Mouse (Mus musculus) C2C12 (cell line): ENCODE measurements around the gene Mepce.

Source experiments
- CEBPB ChIP-seq: IDR thresholded peaks from one replicate; pipeline ENCODE4 v1.6.1; 2011; ENCODE audit warnings: low read depth, mild to moderate bottlenecking, control low read depth, moderate library complexity
- CTCF ChIP-seq: IDR thresholded peaks from one replicate; pipeline ENCODE4 v1.5.1; 2011; ENCODE audit not compliant: control insufficient read depth, insufficient read depth, insufficient read length
- FOSL1 ChIP-seq: IDR thresholded peaks from one replicate; pipeline ENCODE4 v1.8.0; 2011; ENCODE audit warnings: mild to moderate bottlenecking, low read length; ENCODE audit not compliant: poor library complexity, insufficient read depth, severe bottlenecking
- MAX ChIP-seq: IDR thresholded peaks from one replicate; pipeline ENCODE4 v1.6.1; 2011; ENCODE audit warnings: mild to moderate bottlenecking, control low read depth
- MYOD1 ChIP-seq: IDR thresholded peaks from one replicate; pipeline ENCODE4 v1.6.1; 2011; ENCODE audit warnings: low read depth; ENCODE audit not compliant: control insufficient read depth, insufficient read length
- MYOG ChIP-seq: IDR thresholded peaks from one replicate; pipeline ENCODE4 v1.6.1; 2011; ENCODE audit not compliant: control insufficient read depth, insufficient read length; ENCODE audit errors: extremely low read depth
- USF1 ChIP-seq: IDR thresholded peaks from one replicate; pipeline ENCODE4 v1.6.1; 2011; ENCODE audit warnings: low read depth, mild to moderate bottlenecking, control low read depth, moderate library complexity

DNA sequence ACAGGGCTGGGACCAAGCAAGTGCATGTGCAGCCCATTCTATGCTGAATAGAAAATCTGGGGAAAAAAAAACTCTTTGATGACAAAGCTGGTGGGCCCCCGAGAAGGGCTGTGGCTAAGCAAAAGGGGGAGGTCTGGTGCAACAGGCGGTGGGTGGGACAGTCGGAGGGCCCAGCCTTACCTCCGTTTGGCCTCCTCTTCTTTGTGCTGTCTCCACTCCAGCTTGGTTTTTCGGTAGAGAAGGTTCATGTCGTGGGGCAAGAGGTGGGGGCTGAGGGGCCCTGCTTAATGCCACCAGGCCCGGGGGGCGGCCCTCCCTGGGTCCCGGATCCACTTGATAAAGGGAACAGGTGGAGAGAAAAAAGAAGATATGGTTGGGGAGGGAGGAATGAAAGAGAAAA lies 48.0 kb downstream of the Mepce start:
- TF ChIP-seq MYOD1 (no peak), CTCF (no peak), MAX (no peak), FOSL1 (no peak), USF1 (no peak), MYOG (no peak), CEBPB (no peak)
